ENCODE assay signal across 24 mouse cellular contexts in the genomic region with DNA sequence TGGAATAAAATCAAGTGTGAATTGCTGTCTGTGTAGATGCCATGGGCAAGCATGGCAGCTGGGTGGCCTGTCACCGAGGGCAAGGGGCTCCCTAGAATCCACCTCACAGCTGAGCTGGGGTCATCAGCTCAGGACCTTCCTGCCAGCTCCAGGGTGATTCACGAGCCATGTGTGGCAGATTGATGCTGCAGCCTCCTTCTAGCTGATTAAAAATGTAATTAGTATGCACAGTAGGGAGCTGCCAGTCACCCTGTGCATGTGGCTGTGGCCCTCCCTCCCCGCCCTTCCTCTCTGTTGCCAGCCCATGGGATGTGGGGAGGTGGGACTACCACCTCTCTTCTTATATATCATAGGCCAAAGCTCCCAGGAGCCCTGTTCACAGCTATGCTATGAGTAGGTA. TPM values are rescaled to one million over a fixed set of nuclear protein-coding genes. Genes with fewer than 3 reads are reported as not detected.
DNase-seq lines count a peak whose midpoint lies in the region; ATAC-seq lines count a peak whose summit lies in the region.
"Had no signal": no experiment of that assay in that cellular context is flagged by ENCODE, and none has a peak within 500 bp of the region (broad histone marks: within the 10 kb centered on the region; RNA-seq: fewer than 3 reads in every experiment).

No protein-coding gene starts in this region.

- peak; percentile 58; the same call in 1 of the 2 replicates for ATAC-seq in forebrain, embryonic 15.5 days (replicated peaks)
- ATAC-seq in hindbrain, embryonic 15.5 days (ENCODE audit: low FRiP score, low read depth) = peak; percentile 56
- ATAC-seq in neural tube, embryonic 14.5 days (ENCODE audit: low read depth) = peak; percentile 74
- ATAC-seq: activated CD4-positive, CD25-positive, alpha-beta regulatory T cell, adult 4 months; Patski had no signal

- no peak overlapping the region for H3K27ac ChIP-seq in forebrain, embryonic 15.5 days (replicated peaks)
- H3K27ac ChIP-seq in hindbrain, embryonic 15.5 days (replicated peaks) = no peak overlapping the region
- H3K27ac ChIP-seq in neural tube, embryonic 14.5 days (ENCODE audit: low read depth, low read length) = no peak overlapping the region; the same call in 1 of the 2 replicates
- H3K27ac ChIP-seq: embryonic facial prominence, embryonic 15.5 days; gastrocnemius, adult 2 months; limb, embryonic 15.5 days had no signal

- H3K9me3 ChIP-seq in forebrain, embryonic 15.5 days = no peaks in the 10 kb centered on the region
- H3K9me3 ChIP-seq in hindbrain, embryonic 15.5 days = no peaks in the 10 kb centered on the region
- H3K9me3 ChIP-seq in neural tube, embryonic 14.5 days (ENCODE audit: control insufficient read depth, low read length) = no peaks in the 10 kb centered on the region
- H3K9me3 ChIP-seq: embryonic facial prominence, embryonic 15.5 days; limb, embryonic 15.5 days; megakaryocyte, embryonic 14.5 days had no signal

- 44% methylated on average over 3 of the region's 3 CpGs for WGBS in forebrain, embryonic 15.5 days
- WGBS in hindbrain, embryonic 15.5 days = 36% methylated on average over 3 of the region's 3 CpGs
- 33% methylated on average over 3 of the region's 3 CpGs for WGBS in neural tube, embryonic 14.5 days

- DNase-seq in left cerebral cortex, postnatal 4 days = peak; percentile 60
- no peak for DNase-seq in left cerebral cortex, postnatal 14 days (ENCODE audit: low spot score in 2 of 2)
- no peak for DNase-seq in thymus, postnatal 14 days
- DNase-seq in MN1 (ENCODE audit: low spot score) = no peak
- DNase-seq: embryo, embryonic 11 days; gastrocnemius, adult 2 months; heart, adult 11 months; kidney, adult 8-10 months; kidney, postnatal 4 days; lung, postnatal 10 days; thymus, postnatal 36 days had no signal

- H3K9ac ChIP-seq in forebrain, embryonic 15.5 days (replicated peaks) = no peak overlapping the region
- H3K9ac ChIP-seq in hindbrain, embryonic 15.5 days = no peak overlapping the region
- H3K9ac ChIP-seq in neural tube, embryonic 14.5 days (replicated peaks; ENCODE audit: low read depth, low read length) = no peak overlapping the region
- H3K9ac ChIP-seq: embryonic facial prominence, embryonic 15.5 days; limb, embryonic 15.5 days had no signal

- intact Hi-C loops in left cerebral cortex, postnatal 4 days (cut with DNase I) = loop anchor here (5.0 kb wide), 1 partner anchor 137 kb away; no protein-coding TSS in a partner anchor
- intact Hi-C loops in left cerebral cortex, postnatal 14 days (cut with DNase I) = no loop called here

- no peaks in the 10 kb centered on the region for H3K4me1 ChIP-seq in forebrain, embryonic 15.5 days
- peaks cover 4% of the 10 kb centered on the region; the same call in 1 of the 2 replicates for H3K4me1 ChIP-seq in hindbrain, embryonic 15.5 days (replicated peaks)
- H3K4me1 ChIP-seq in neural tube, embryonic 14.5 days (ENCODE audit: control insufficient read depth, insufficient read depth, low read length) = 0 out of 2 replicates have a peak, but pooled peaks cover 6% of the 10 kb centered on the region
- H3K4me1 ChIP-seq: limb, embryonic 15.5 days had no signal

- no peaks in the 10 kb centered on the region for H3K36me3 ChIP-seq in forebrain, embryonic 15.5 days
- H3K36me3 ChIP-seq in hindbrain, embryonic 15.5 days = 0 out of 2 replicates have a peak, but pooled peaks cover 3% of the 10 kb centered on the region
- no peaks in the 10 kb centered on the region for H3K36me3 ChIP-seq in neural tube, embryonic 14.5 days (ENCODE audit: control insufficient read depth, insufficient read depth, low read length)

- H3K27me3 ChIP-seq in forebrain, embryonic 15.5 days = no peaks in the 10 kb centered on the region
- H3K27me3 ChIP-seq in hindbrain, embryonic 15.5 days = no peaks in the 10 kb centered on the region
- no peaks in the 10 kb centered on the region for H3K27me3 ChIP-seq in neural tube, embryonic 14.5 days (ENCODE audit: control insufficient read depth, insufficient read depth, low read length)
- H3K27me3 ChIP-seq: embryonic facial prominence, embryonic 15.5 days; limb, embryonic 15.5 days; megakaryocyte, embryonic 14.5 days; Patski had no signal

- no peak overlapping the region for H3K4me3 ChIP-seq in forebrain, embryonic 15.5 days
- H3K4me3 ChIP-seq in hindbrain, embryonic 15.5 days = no peak overlapping the region
- H3K4me3 ChIP-seq in neural tube, embryonic 14.5 days (ENCODE audit: low read depth, low read length) = no peak overlapping the region
- H3K4me3 ChIP-seq: embryonic facial prominence, embryonic 15.5 days; gastrocnemius, adult 2 months; limb, embryonic 15.5 days; megakaryocyte, embryonic 14.5 days had no signal

- H3K4me2 ChIP-seq in forebrain, embryonic 15.5 days (replicated peaks) = no peak overlapping the region
- no peak overlapping the region for H3K4me2 ChIP-seq in hindbrain, embryonic 15.5 days
- H3K4me2 ChIP-seq in neural tube, embryonic 14.5 days (ENCODE audit: low read depth, low read length) = no peak overlapping the region
- H3K4me2 ChIP-seq: embryonic facial prominence, embryonic 15.5 days; limb, embryonic 15.5 days had no signal

RNA-seq across cellular contexts. Expression of gene Alppl2, which starts 39.7 kb away (rescaled TPM):
- not detected for total RNA-seq in left cerebral cortex, postnatal 4 days (2021)
- not detected for total RNA-seq in left cerebral cortex, postnatal 14 days (2021)
- not detected in 2 replicates for polyA plus RNA-seq in forebrain, embryonic 15.5 days (2015; fragmentation: Nextera tagmentation; extraction: Ambion mirVana)
- not detected in 2 replicates for polyA plus RNA-seq in hindbrain, embryonic 15.5 days (2015; fragmentation: Nextera tagmentation; extraction: Ambion mirVana)
- polyA plus RNA-seq in neural tube, embryonic 14.5 days (2014; fragmentation: Nextera tagmentation; extraction: Ambion mirVana) = not detected in 2 replicates
- total RNA-seq: adrenal gland, postnatal 4 days; gastrocnemius, adult 2 months; layer of hippocampus, postnatal 14 days; left cerebral cortex, postnatal 10 days had no signal
- polyA plus RNA-seq: activated CD4-positive, CD25-positive, alpha-beta regulatory T cell, adult 4 months; embryonic facial prominence, embryonic 15.5 days; heart, embryonic 16.5 days; limb, embryonic 15.5 days; liver, embryonic 16.5 days; Patski had no signal

RNA-seq across cellular contexts. Expression of gene Alpi, which starts 51.3 kb away (rescaled TPM):
- total RNA-seq in left cerebral cortex, postnatal 4 days (2021) = not detected
- not detected for total RNA-seq in left cerebral cortex, postnatal 14 days (2021)
- polyA plus RNA-seq in forebrain, embryonic 15.5 days (2015; fragmentation: Nextera tagmentation; extraction: Ambion mirVana) = not detected in 2 replicates
- polyA plus RNA-seq in hindbrain, embryonic 15.5 days (2015; fragmentation: Nextera tagmentation; extraction: Ambion mirVana) = 0.09 TPM in 1 of 2 replicates, not detected in the other
- polyA plus RNA-seq in neural tube, embryonic 14.5 days (2014; fragmentation: Nextera tagmentation; extraction: Ambion mirVana) = not detected in 2 replicates
- total RNA-seq: adrenal gland, postnatal 4 days; gastrocnemius, adult 2 months; left cerebral cortex, postnatal 10 days had no signal
- polyA plus RNA-seq: activated CD4-positive, CD25-positive, alpha-beta regulatory T cell, adult 4 months; embryonic facial prominence, embryonic 15.5 days; limb, embryonic 15.5 days had no signal
